Mouse (Mus musculus): Measurements from ENCODE around the gene Pus7l. TPM values are rescaled to one million over a fixed set of nuclear protein-coding genes. Genes with fewer than 3 reads are reported as not detected.

The Pus7l gene
- 2.8 and 4.6 TPM in 2 replicates for polyA plus RNA-seq (2012; ENCODE audit: low replicate concordance)

DNA sequence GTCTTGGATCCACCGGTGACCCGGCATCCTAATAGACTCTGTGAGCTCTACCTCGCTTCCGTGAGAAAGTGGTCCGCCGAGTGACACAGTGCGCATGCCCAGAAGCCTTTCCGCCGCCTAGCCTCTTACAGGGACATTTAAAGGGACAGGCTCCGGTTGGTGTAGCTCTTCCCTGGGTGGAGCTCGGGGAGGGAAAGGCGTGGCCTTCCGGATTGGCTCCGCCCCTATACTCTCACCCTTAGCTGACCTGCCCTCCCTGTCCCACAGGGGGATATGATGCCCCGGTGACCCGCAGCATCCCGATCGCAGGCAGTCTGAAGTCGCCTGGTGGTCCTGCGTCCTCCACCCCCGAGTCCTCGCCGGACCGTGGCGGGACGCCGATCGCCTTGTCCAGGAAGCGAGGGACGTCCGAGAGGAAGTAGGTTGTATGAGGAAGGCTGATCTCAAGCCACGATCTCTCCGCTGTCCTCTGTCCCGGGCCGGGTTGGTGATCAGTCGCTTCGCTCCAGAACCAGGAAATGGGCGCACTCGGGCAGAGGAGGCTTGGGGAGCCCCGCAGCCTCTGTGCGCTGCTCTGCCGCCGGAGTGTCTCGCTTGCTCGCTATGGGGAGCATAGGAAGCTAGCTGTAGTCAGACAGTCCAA, at the start of gene Pus7l, which contains the start of gene Irak4:
Gene Pus7l (minus strand): TSS at position 139 of the 643 bp plus-strand sequence.
Gene Irak4 (plus strand): TSS at position 235 of the 643 bp plus-strand sequence.

DNA sequence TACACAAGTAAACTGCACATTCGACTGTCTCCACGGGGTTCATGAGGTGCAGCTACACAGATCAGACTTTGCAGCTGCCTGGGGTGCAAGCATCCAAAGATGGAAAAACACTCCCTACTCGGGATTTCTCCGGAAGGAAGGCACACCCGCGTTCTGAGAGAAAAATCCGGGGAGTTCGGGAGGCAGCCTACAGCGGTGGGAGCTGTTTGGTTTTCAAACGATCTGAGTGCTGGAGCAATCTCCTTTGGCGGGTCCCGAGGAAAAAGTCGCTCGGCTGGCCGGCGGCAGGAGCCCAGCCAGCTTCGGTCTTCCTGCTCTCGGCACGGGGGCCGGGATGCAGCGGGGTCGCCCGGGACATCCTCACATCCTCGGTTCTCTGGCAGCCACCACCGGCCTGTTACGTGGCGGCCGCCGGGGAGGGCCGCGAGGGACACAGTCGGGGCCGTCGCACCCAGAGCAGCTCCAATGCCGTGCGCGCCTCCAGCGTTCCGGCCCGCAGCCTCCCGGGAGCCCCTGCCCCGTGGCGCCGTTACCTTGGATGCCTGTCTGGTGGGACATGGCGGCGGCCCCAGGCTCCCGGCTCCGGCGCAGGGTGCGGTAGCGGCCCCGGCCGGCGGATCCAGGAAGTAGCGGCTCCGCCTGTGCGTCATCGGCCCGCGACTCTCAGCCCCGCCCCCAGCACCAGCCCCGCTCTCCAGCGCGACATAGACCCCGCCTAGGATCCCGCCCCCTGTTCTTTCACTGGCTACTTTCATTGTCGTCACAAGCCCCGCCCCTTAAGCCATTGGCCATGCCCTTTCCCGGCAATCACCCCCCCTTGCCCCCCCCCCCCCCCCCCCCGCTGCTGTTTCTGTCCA, 46.1 kb upstream of the Pus7l start, which contains the start of gene Twf1:
Gene Twf1 (minus strand): TSS at position 671 of the 857 bp plus-strand sequence.

Other genes starting within 250 kb of the Pus7l start
- 0.03 TPM in 1 of 2 replicates, not detected in the other for gene Adamts20, start 78.1 kb downstream of the Pus7l start, polyA plus RNA-seq (2012; ENCODE audit: low replicate concordance)
- gene Irak4, start 96 bp upstream of the Pus7l start, polyA plus RNA-seq (2012; ENCODE audit: low replicate concordance): 16.5 TPM in 2 replicates
- gene Twf1, start 46.3 kb upstream of the Pus7l start, polyA plus RNA-seq (2012; ENCODE audit: low replicate concordance): 3.3 and 6.0 TPM in 2 replicates
- gene Tmem117, start 85.7 kb upstream of the Pus7l start, polyA plus RNA-seq (2012; ENCODE audit: low replicate concordance): not detected in 2 replicates

Measured in hematopoietic multipotent progenitor cell, adult 10-12 weeks (in vitro differentiated cells).